Mouse (Mus musculus): Measurements from ENCODE around the gene Klk11. TPM values are rescaled to one million over a fixed set of nuclear protein-coding genes. Genes with fewer than 3 reads are reported as not detected.

The Klk11 gene
- polyA plus RNA-seq, 1 experiment from 2014 or later: not detected

GRCm38 (mm10) chr7:43797333-43797769 lies 22.9 kb downstream of the Klk11 start, which contains the start of gene Klk8:
TSS of gene Klk8 (plus strand) at chr7:43797577.
- Histone ChIP-seq H3K9ac (replicated peaks) (peak within 1 kb of the TSS; percentile 56), H3K9me3 (no peaks in the 10 kb centered on the region), H3K27ac (no peak within 1 kb of the TSS), H3K4me3 (replicated peaks) (peak within 1 kb of the TSS; percentile 52), H3K36me3 (no peaks in the 10 kb centered on the region), H3K27me3 (peaks cover 59% of the 10 kb centered on the region), H3K4me2 (peak within 1 kb of the TSS; percentile 76), H3K4me1 (replicated peaks) (peaks cover 7% of the 10 kb centered on the region; the same call in 1 of the 2 replicates)
- ATAC-seq (ENCODE audit: insufficient number of reproducible peaks, insufficient read depth, low FRiP score, low TSS enrichment, low read depth): peak; percentile 58; the same call in 1 of the 2 replicates
- WGBS: under 1% methylated on average over 28 of the region's 28 CpGs

GRCm38 (mm10) chr7:43797844-43798462 lies 23.5 kb downstream of the Klk11 start:
- H3K4me2 ChIP-seq: peak overlapping the region; percentile 76
- H3K9me3 ChIP-seq: no peaks in the 10 kb centered on the region
- no peaks in the 10 kb centered on the region for H3K36me3 ChIP-seq
- H3K4me1 ChIP-seq (replicated peaks): peaks cover 7% of the 10 kb centered on the region; the same call in 1 of the 2 replicates
- H3K9ac ChIP-seq (replicated peaks): no peak overlapping the region
- peak overlapping the region; percentile 52 for H3K4me3 ChIP-seq (replicated peaks)
- 45% methylated on average over 13 of the region's 13 CpGs for WGBS
- H3K27ac ChIP-seq: no peak overlapping the region
- peaks cover 59% of the 10 kb centered on the region for H3K27me3 ChIP-seq
- peak; percentile 32; the same call in 1 of the 2 replicates for ATAC-seq (ENCODE audit: insufficient number of reproducible peaks, insufficient read depth, low FRiP score, low TSS enrichment, low read depth)

GRCm38 (mm10) chr7:43799876-43800275 lies 25.5 kb downstream of the Klk11 start:
- H3K36me3 ChIP-seq: no peaks in the 10 kb centered on the region
- no peak for ATAC-seq (ENCODE audit: insufficient number of reproducible peaks, insufficient read depth, low FRiP score, low TSS enrichment, low read depth)
- H3K27me3 ChIP-seq: peaks cover 44% of the 10 kb centered on the region
- no peak overlapping the region for H3K4me3 ChIP-seq (replicated peaks)
- H3K27ac ChIP-seq: no peak overlapping the region
- H3K4me2 ChIP-seq: no peak overlapping the region
- peaks cover 7% of the 10 kb centered on the region; the same call in 1 of the 2 replicates for H3K4me1 ChIP-seq (replicated peaks)
- no peak overlapping the region for H3K9ac ChIP-seq (replicated peaks)
- WGBS: 73% methylated on average over 7 of the region's 7 CpGs
- no peaks in the 10 kb centered on the region for H3K9me3 ChIP-seq

- Histone ChIP-seq H3K9ac (replicated peaks) (no peak within 1 kb of the TSS), H3K4me3 (replicated peaks) (no peak within 1 kb of the TSS), H3K4me2 (no peak within 1 kb of the TSS), H3K27ac (no peak within 1 kb of the TSS), H3K27me3 (peaks cover 9% of the 10 kb centered on the region), H3K9me3 (no peaks in the 10 kb centered on the region), H3K36me3 (no peaks in the 10 kb centered on the region), H3K4me1 (replicated peaks) (no peaks in the 10 kb centered on the region)
- ATAC-seq (ENCODE audit: insufficient number of reproducible peaks, insufficient read depth, low FRiP score, low TSS enrichment, low read depth): no peak
- WGBS: 33% methylated on average over 5 of the region's 5 CpGs
These were observed 36.6 kb downstream of the Klk11 start, which contains the start of gene Klk7 for GRCm38 (mm10) chr7:43810994-43811393. TSS of gene Klk7 (plus strand) at chr7:43811294.

GRCm38 (mm10) chr7:43815211-43815610 lies 40.8 kb downstream of the Klk11 start:
- Histone ChIP-seq H3K27ac (no peak overlapping the region), H3K9ac (replicated peaks) (no peak overlapping the region), H3K9me3 (no peaks in the 10 kb centered on the region), H3K4me2 (no peak overlapping the region), H3K4me1 (replicated peaks) (no peaks in the 10 kb centered on the region), H3K36me3 (no peaks in the 10 kb centered on the region), H3K27me3 (peaks cover 9% of the 10 kb centered on the region), H3K4me3 (replicated peaks) (no peak overlapping the region)
- ATAC-seq (ENCODE audit: insufficient number of reproducible peaks, insufficient read depth, low FRiP score, low TSS enrichment, low read depth): no peak
- 88% methylated on average over 7 of the region's 7 CpGs for WGBS

- no peak overlapping the region for H3K4me2 ChIP-seq
- no peaks in the 10 kb centered on the region for H3K36me3 ChIP-seq
- H3K4me3 ChIP-seq (replicated peaks): no peak overlapping the region
- no peak overlapping the region for H3K9ac ChIP-seq (replicated peaks)
- H3K4me1 ChIP-seq (replicated peaks): no peaks in the 10 kb centered on the region
- H3K27ac ChIP-seq: no peak overlapping the region
- H3K27me3 ChIP-seq: peaks cover 2% of the 10 kb centered on the region; the same call in 1 of the 2 replicates
- H3K9me3 ChIP-seq: no peaks in the 10 kb centered on the region
- ATAC-seq (ENCODE audit: insufficient number of reproducible peaks, insufficient read depth, low FRiP score, low TSS enrichment, low read depth): no peak
These were observed 42.3 kb downstream of the Klk11 start for GRCm38 (mm10) chr7:43816746-43817145.

- Histone ChIP-seq H3K36me3 (no peaks in the 10 kb centered on the region), H3K27ac (no peak overlapping the region), H3K4me3 (replicated peaks) (no peak overlapping the region), H3K9me3 (no peaks in the 10 kb centered on the region), H3K4me2 (no peak overlapping the region), H3K4me1 (replicated peaks) (no peaks in the 10 kb centered on the region), H3K27me3 (no peaks in the 10 kb centered on the region), H3K9ac (replicated peaks) (no peak overlapping the region)
- WGBS: 94% methylated on average over 7 of the region's 7 CpGs
- no peak for ATAC-seq (ENCODE audit: insufficient number of reproducible peaks, insufficient read depth, low FRiP score, low TSS enrichment, low read depth)
These were observed 47.2 kb downstream of the Klk11 start for GRCm38 (mm10) chr7:43821581-43821980.

GRCm38 (mm10) chr7:43824199-43824598 lies 49.8 kb downstream of the Klk11 start, which contains the start of gene Klk6:
TSS of gene Klk6 (plus strand) at chr7:43824499.
- H3K27ac ChIP-seq: no peak within 1 kb of the TSS
- H3K9ac ChIP-seq (replicated peaks): no peak within 1 kb of the TSS
- no peaks in the 10 kb centered on the region for H3K9me3 ChIP-seq
- H3K4me1 ChIP-seq (replicated peaks): no peaks in the 10 kb centered on the region
- 89% methylated on average over 10 of the region's 10 CpGs for WGBS
- no peaks in the 10 kb centered on the region for H3K27me3 ChIP-seq
- no peak within 1 kb of the TSS for H3K4me2 ChIP-seq
- H3K36me3 ChIP-seq: no peaks in the 10 kb centered on the region
- no peak for ATAC-seq (ENCODE audit: insufficient number of reproducible peaks, insufficient read depth, low FRiP score, low TSS enrichment, low read depth)
- H3K4me3 ChIP-seq (replicated peaks): no peak within 1 kb of the TSS

- no peaks in the 10 kb centered on the region for H3K4me1 ChIP-seq (replicated peaks)
- no peaks in the 10 kb centered on the region for H3K9me3 ChIP-seq
- H3K36me3 ChIP-seq: no peaks in the 10 kb centered on the region
- H3K9ac ChIP-seq (replicated peaks): no peak overlapping the region
- no peak overlapping the region for H3K4me2 ChIP-seq
- no peaks in the 10 kb centered on the region for H3K27me3 ChIP-seq
- H3K4me3 ChIP-seq (replicated peaks): no peak overlapping the region
- no peak overlapping the region for H3K27ac ChIP-seq
- no peak for ATAC-seq (ENCODE audit: insufficient number of reproducible peaks, insufficient read depth, low FRiP score, low TSS enrichment, low read depth)
- WGBS: 83% methylated on average over 5 of the region's 5 CpGs
These were observed 51.7 kb downstream of the Klk11 start for GRCm38 (mm10) chr7:43826056-43826455.

GRCm38 (mm10) chr7:43827706-43828105 lies 53.3 kb downstream of the Klk11 start:
- ATAC-seq (ENCODE audit: insufficient number of reproducible peaks, insufficient read depth, low FRiP score, low TSS enrichment, low read depth): no peak
- Histone ChIP-seq H3K27ac (no peak overlapping the region), H3K9me3 (no peaks in the 10 kb centered on the region), H3K4me1 (replicated peaks) (no peaks in the 10 kb centered on the region), H3K9ac (replicated peaks) (no peak overlapping the region), H3K27me3 (no peaks in the 10 kb centered on the region), H3K4me3 (replicated peaks) (no peak overlapping the region), H3K36me3 (no peaks in the 10 kb centered on the region), H3K4me2 (no peak overlapping the region)
- WGBS: 90% methylated on average over 4 of the region's 4 CpGs

Data from limb, embryonic 12.5 days (tissue).